Mouse (Mus musculus): Measurements from ENCODE around the gene Galnt12. TPM values are rescaled to one million over a fixed set of nuclear protein-coding genes. Genes with fewer than 3 reads are reported as not detected.

Galnt12 gene
- total and polyA plus RNA-seq, 3 experiments = not detected

DNA sequence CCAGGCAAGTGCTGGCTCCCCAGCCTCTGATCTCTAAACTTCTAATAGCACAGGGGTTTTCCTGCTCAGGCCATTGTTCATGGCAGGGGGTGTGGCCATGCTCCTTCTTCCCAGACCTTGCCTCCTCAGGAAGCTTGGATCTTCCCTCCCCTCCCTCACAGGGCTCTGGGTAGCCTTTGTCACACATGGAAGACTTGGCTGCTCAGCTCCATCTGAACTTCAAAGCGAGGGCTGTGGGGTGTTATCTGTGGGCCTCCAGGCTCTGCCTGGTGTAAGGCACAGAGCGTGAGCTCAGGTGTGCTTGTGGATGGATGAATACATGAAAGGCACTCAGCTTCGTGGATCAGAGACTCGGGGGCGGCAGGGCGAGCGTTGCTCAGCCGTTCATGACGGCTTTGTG is 20.2 kb downstream of the Galnt12 start:
- no peak for TF ChIP-seq EP300 (IDR thresholded peaks at IDR 0.05; ENCODE audit: low read depth in 1 of 2, low read length in 2 of 2)
- no peak for TF ChIP-seq POLR2A (IDR thresholded peaks at IDR 0.05; ENCODE audit: control insufficient read depth in 1 of 2, insufficient read depth in 1 of 2, low read depth in 1 of 2, low read length in 2 of 2, poor library complexity in 1 of 2)
- no peak for TF ChIP-seq CHD1 (IDR thresholded peaks at IDR 0.05; ENCODE audit: low read depth, low read length)
- no peak for TF ChIP-seq NRF1 (IDR thresholded peaks at IDR 0.05; ENCODE audit: insufficient read depth, low read depth, low read length, poor library complexity, severe bottlenecking)
- no peak for TF ChIP-seq MXI1 (IDR thresholded peaks at IDR 0.05; ENCODE audit: low read depth, low read length)
- TF ChIP-seq ZKSCAN1 (IDR thresholded peaks at IDR 0.05; ENCODE audit: low read depth, low read length) = no peak
- TF ChIP-seq ETS1 (IDR thresholded peaks at IDR 0.05; ENCODE audit: low read depth, low read length) = no peak
- no peak for TF ChIP-seq POLR2AphosphoS2 (IDR thresholded peaks at IDR 0.05; ENCODE audit: low read length)
- TF ChIP-seq TBP (IDR thresholded peaks at IDR 0.05; ENCODE audit: low read depth, low read length) = no peak
- TF ChIP-seq ZC3H11A (IDR thresholded peaks at IDR 0.05; ENCODE audit: low read depth, low read length) = no peak
- no peak for TF ChIP-seq SMC3 (IDR thresholded peaks at IDR 0.05; ENCODE audit: low read depth, low read length)
- TF ChIP-seq USF2 (IDR thresholded peaks at IDR 0.05; ENCODE audit: borderline replicate concordance in 1 of 2, insufficient read depth in 1 of 2, low read depth in 1 of 2, low read length in 2 of 2) = no peak
- no peak for TF ChIP-seq MAFK (IDR thresholded peaks at IDR 0.05; ENCODE audit: borderline replicate concordance, low read depth, low read length)
- no peak for TF ChIP-seq RCOR1 (IDR thresholded peaks at IDR 0.05; ENCODE audit: low read depth, low read length)
- no peak for TF ChIP-seq ZNF384 (IDR thresholded peaks at IDR 0.05; ENCODE audit: low read depth, low read length)
- TF ChIP-seq BHLHE40 (IDR thresholded peaks at IDR 0.05; ENCODE audit: borderline replicate concordance, low read depth, low read length) = no peak
- no peak for TF ChIP-seq MAX (IDR thresholded peaks at IDR 0.05; ENCODE audit: low read length)
- no peak for TF ChIP-seq RAD21 (IDR thresholded peaks at IDR 0.05; ENCODE audit: low read depth, low read length)
- H3K27me3 ChIP-seq (ENCODE audit: control insufficient read depth in 1 of 2, insufficient read depth in 2 of 2, low read length in 2 of 2) = 0 out of 4 replicates have a peak, but pooled peaks cover 0 to 1% of the 10 kb centered on the region in 2 experiments
- H3K36me3 ChIP-seq (ENCODE audit: control insufficient read depth in 1 of 2, insufficient read depth in 2 of 2, low read length in 2 of 2) = no peaks in the 10 kb centered on the region

DNA sequence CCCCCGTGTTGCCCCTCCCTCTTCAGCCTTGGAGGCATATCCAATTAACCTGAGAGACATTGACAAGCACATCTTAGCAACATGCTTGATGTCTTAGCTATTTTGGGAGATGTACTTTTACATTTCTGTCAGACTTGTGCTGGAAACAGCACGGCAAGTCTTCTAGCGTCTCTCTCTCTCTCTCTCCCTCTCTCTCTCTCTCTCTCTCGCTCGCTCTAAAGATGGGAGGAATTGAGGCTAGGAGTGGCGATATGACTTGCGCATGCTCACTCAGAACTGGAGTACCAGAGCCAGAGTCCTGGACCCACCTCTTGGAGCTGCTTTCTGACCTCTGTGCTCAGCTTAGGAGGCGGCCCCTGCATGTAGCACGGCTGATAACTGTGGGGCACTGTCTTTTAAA is 20.9 kb downstream of the Galnt12 start:
- no peak for DNase-seq (ENCODE audit: low read depth, low spot score)
- Histone ChIP-seq H3K4me3 (ENCODE audit: control insufficient read depth in 1 of 2, insufficient read depth in 1 of 2, low read depth in 2 of 2, low read length in 2 of 2) (no peak overlapping the region), H3K4me1 (ENCODE audit: control insufficient read depth in 1 of 2, insufficient read depth in 2 of 2, low read length in 2 of 2) (no peaks in the 10 kb centered on the region), H3K36me3 (ENCODE audit: control insufficient read depth in 1 of 2, insufficient read depth in 2 of 2, low read length in 2 of 2) (no peaks in the 10 kb centered on the region), H3K27me3 (ENCODE audit: control insufficient read depth in 1 of 2, insufficient read depth in 2 of 2, low read length in 2 of 2) (0 out of 4 replicates have a peak, but pooled peaks cover 0 to 1% of the 10 kb centered on the region in 2 experiments), H3K9me3 (replicated peaks; ENCODE audit: insufficient read depth, low read length) (no peaks in the 10 kb centered on the region), H3K27ac (ENCODE audit: control insufficient read depth, low read depth, low read length) (no peak overlapping the region), H3K9ac (ENCODE audit: control insufficient read depth, low read depth, low read length, poor library complexity, severe bottlenecking) (no peak overlapping the region), H3K79me2 (ENCODE audit: control insufficient read depth, insufficient read depth, low read length, poor library complexity) (no peaks in the 10 kb centered on the region)
- TF ChIP-seq GATA1 (IDR thresholded peaks at IDR 0.05; ENCODE audit: low read depth, low read length) (no peak), RCOR1 (IDR thresholded peaks at IDR 0.05; ENCODE audit: low read depth, low read length) (no peak), POLR2AphosphoS5 (IDR thresholded peaks at IDR 0.05; ENCODE audit: borderline replicate concordance, low read depth, low read length) (no peak), E2F4 (IDR thresholded peaks at IDR 0.05; ENCODE audit: borderline replicate concordance, low read depth, low read length) (no peak), CHD1 (IDR thresholded peaks at IDR 0.05; ENCODE audit: low read depth, low read length) (no peak), RAD21 (IDR thresholded peaks at IDR 0.05; ENCODE audit: low read depth, low read length) (no peak), SIN3A (IDR thresholded peaks at IDR 0.05; ENCODE audit: low read length) (no peak), MYB (IDR thresholded peaks at IDR 0.05; ENCODE audit: low read depth, low read length) (no peak), MAZ (IDR thresholded peaks at IDR 0.05; ENCODE audit: low read depth, low read length) (no peak), MXI1 (IDR thresholded peaks at IDR 0.05; ENCODE audit: low read depth, low read length) (no peak), POLR2A (IDR thresholded peaks at IDR 0.05; ENCODE audit: control insufficient read depth in 1 of 2, insufficient read depth in 1 of 2, low read depth in 1 of 2, low read length in 2 of 2, poor library complexity in 1 of 2) (no peak), TAL1 (IDR thresholded peaks at IDR 0.05; ENCODE audit: low read length) (no peak), GABPA (IDR thresholded peaks at IDR 0.05; ENCODE audit: low read depth, low read length) (no peak), ELF1 (IDR thresholded peaks at IDR 0.05; ENCODE audit: low read depth, low read length) (no peak), CTCF (IDR thresholded peaks at IDR 0.05 in 2 of 3, conservative IDR thresholded peaks at IDR 0.05 in 1 of 3; ENCODE audit: control insufficient read depth in 1 of 3, insufficient read depth in 1 of 3, low read depth in 2 of 3, low read length in 3 of 3, poor library complexity in 1 of 3, severe bottlenecking in 1 of 3) (no peak), TBP (IDR thresholded peaks at IDR 0.05; ENCODE audit: low read depth, low read length) (no peak)

More for the DNA sequence above, 20.2 kb downstream of the Galnt12 start:
- Histone ChIP-seq H3K9me3 (replicated peaks; ENCODE audit: insufficient read depth, low read length) (no peaks in the 10 kb centered on the region), H3K27ac (ENCODE audit: control insufficient read depth, low read depth, low read length) (no peak overlapping the region), H3K9ac (ENCODE audit: control insufficient read depth, low read depth, low read length, poor library complexity, severe bottlenecking) (no peak overlapping the region), H3K4me1 (ENCODE audit: control insufficient read depth in 1 of 2, insufficient read depth in 2 of 2, low read length in 2 of 2) (no peaks in the 10 kb centered on the region), H3K4me3 (ENCODE audit: control insufficient read depth in 1 of 2, insufficient read depth in 1 of 2, low read depth in 2 of 2, low read length in 2 of 2) (no peak overlapping the region), H3K79me2 (ENCODE audit: control insufficient read depth, insufficient read depth, low read length, poor library complexity) (no peaks in the 10 kb centered on the region)
- DNase-seq (ENCODE audit: low read depth, low spot score) = no peak
